Mouse (Mus musculus): ENCODE data around the gene Gm826. TPM values are rescaled to one million over a fixed set of nuclear protein-coding genes. Genes with fewer than 3 reads are reported as not detected.

The Gm826 gene
- total RNA-seq (2022): 1 to 10 TPM; 1.6 to 3.4 (median 2.1) TPM

- no peak for DNase-seq (ENCODE audit: low spot score in 2 of 2)
These were observed at the start of gene Gm826 for GRCm38 (mm10) chr2:160334111-160334661. TSS of gene Gm826 (minus strand) at chr2:160334162.

GRCm38 (mm10) chr2:160383418-160383817 lies 49.5 kb upstream of the Gm826 start:
- no peak for DNase-seq (ENCODE audit: low spot score in 2 of 2)

GRCm38 (mm10) chr2:160378271-160378670 lies 44.3 kb upstream of the Gm826 start:
- DNase-seq (ENCODE audit: low spot score in 2 of 2): no peak

- DNase-seq (ENCODE audit: low spot score in 2 of 2): no peak
These were observed 42.3 kb upstream of the Gm826 start for GRCm38 (mm10) chr2:160376236-160376635.

GRCm38 (mm10) chr2:160369653-160370420 lies 35.9 kb upstream of the Gm826 start:
- DNase-seq (ENCODE audit: low spot score in 2 of 2): no peak

- DNase-seq (ENCODE audit: low spot score in 2 of 2): no peak
These were observed 34.7 kb upstream of the Gm826 start for GRCm38 (mm10) chr2:160368422-160369357.

GRCm38 (mm10) chr2:160367448-160368208 lies 33.7 kb upstream of the Gm826 start:
- DNase-seq (ENCODE audit: low spot score in 2 of 2): peak; percentile 88 to 90

GRCm38 (mm10) chr2:160366980-160367338 lies 33.0 kb upstream of the Gm826 start, which contains the start of gene Mafb:
TSS of gene Mafb (minus strand) at chr2:160367065.
- DNase-seq (ENCODE audit: low spot score in 2 of 2): peak; percentile 96 to 97

GRCm38 (mm10) chr2:160366111-160366979 lies 32.4 kb upstream of the Gm826 start:
- DNase-seq (ENCODE audit: low spot score in 2 of 2): peak in 1 of 2 experiments; percentile 17

GRCm38 (mm10) chr2:160365107-160365911 lies 31.3 kb upstream of the Gm826 start:
- DNase-seq (ENCODE audit: low spot score in 2 of 2): peak; percentile 51 to 62

GRCm38 (mm10) chr2:160364666-160365065 lies 30.7 kb upstream of the Gm826 start:
- DNase-seq (ENCODE audit: low spot score in 2 of 2): no peak

GRCm38 (mm10) chr2:160364128-160364650 lies 30.2 kb upstream of the Gm826 start:
- no peak for DNase-seq (ENCODE audit: low spot score in 2 of 2)

GRCm38 (mm10) chr2:160363201-160363600 lies 29.2 kb upstream of the Gm826 start:
- no peak for DNase-seq (ENCODE audit: low spot score in 2 of 2)

GRCm38 (mm10) chr2:160361442-160362121 lies 27.6 kb upstream of the Gm826 start:
- no peak for DNase-seq (ENCODE audit: low spot score in 2 of 2)

- no peak for DNase-seq (ENCODE audit: low spot score in 2 of 2)
These were observed 26.4 kb upstream of the Gm826 start for GRCm38 (mm10) chr2:160360234-160360874.

GRCm38 (mm10) chr2:160358896-160359295 lies 24.9 kb upstream of the Gm826 start:
- no peak for DNase-seq (ENCODE audit: low spot score in 2 of 2)

GRCm38 (mm10) chr2:160357442-160357841 lies 23.5 kb upstream of the Gm826 start:
- DNase-seq (ENCODE audit: low spot score in 2 of 2): no peak

- DNase-seq (ENCODE audit: low spot score in 2 of 2): no peak
These were observed 22.2 kb upstream of the Gm826 start for GRCm38 (mm10) chr2:160356132-160356531.
